Mouse (Mus musculus): Measurements from ENCODE around the gene Anxa1. TPM values are rescaled to one million over a fixed set of nuclear protein-coding genes. Genes with fewer than 3 reads are reported as not detected.

The Anxa1 gene
- total RNA-seq, 2 experiments from 2014 or later: 1.8 to 3.0 TPM

DNA sequence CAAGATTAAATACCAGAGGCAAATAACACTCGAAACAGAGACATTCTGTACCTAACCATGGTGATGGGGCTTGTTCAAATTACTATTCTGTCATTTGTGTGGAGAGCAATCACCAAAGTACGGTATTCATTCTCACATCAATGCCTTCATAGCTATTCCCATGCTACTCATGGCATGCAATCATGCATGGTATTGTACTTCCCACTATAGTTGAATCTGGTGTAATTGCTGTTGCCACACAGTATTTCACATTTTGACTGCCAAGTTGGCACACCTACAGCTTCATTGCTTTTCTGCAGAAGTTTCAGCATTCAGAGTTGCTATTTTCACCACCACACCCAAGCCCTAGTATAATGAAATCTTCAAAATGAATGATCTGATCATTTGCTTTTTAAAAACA is 4.4 kb downstream of the Anxa1 start:
- peak in 1 of 2 experiments; percentile 30 for DNase-seq (ENCODE audit: low spot score in 2 of 2)
- intact Hi-C loops (cut with DNase I): no loop called here

DNA sequence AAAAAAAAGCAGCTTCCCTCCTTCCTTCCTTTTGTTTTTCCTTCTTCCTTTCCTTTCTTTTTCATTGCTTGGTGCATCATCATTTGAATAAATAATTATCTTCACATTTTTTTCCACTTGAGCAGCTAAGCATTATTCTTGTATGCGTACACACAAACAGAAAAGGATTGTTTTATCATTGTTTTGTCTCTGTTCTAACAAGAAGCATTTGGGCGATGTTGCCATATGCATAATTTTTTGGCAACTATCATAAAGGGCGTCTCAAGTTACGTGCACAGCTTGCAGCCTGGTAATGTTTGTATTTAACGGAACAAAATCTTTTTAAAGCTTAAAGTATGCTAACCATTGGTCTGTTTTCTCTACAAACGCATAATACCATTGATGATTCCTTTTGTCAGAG is 5.1 kb downstream of the Anxa1 start:
- DNase-seq (ENCODE audit: low spot score in 2 of 2): no peak
- intact Hi-C loops (cut with DNase I): no loop called here

DNA sequence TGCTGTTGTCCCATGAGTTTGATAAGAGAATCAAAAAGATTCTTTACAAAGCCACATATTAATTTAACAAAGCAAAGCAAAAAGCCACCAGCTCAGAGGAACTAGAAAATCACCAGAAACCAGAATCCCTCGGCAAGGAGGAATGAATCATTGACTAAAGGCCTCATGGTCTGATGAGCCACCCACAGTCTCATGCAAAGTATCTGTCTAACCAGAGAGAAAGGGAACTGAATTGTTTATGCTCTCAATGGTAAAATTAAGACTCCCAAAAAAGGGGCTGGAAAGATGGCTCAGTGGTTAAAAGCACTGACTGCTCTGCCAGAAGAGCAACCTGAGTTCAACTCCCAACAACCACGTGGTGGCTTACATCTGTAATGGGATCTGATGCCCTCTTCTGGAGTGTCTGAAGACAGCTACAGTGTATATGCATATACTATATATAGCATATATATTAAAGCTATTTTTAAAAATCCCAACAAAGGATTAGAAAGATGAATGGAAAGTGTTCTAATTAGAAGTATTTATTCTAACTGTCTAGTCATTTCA is 9.5 kb downstream of the Anxa1 start:
- intact Hi-C loops (cut with DNase I): no loop called here
- DNase-seq (ENCODE audit: low spot score in 2 of 2): no peak

DNA sequence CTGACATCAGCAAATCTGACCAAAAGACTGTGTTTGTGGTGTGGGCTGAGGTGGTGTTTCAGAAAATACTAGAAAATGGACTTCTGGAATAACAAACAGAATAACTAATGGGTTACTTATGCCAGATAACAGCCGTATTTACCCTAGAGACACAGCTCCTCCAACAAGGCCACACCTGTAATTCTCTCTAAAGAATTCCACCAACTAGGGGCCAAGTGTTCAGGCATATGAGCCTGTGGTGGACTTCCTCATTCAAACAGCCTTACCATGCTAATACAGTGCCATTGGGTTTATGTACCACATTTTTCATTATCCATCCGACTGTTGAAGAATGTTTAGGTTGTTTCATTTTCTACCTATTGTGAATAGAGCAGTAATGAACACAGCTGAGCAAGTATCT is 20.6 kb downstream of the Anxa1 start:
- intact Hi-C loops (cut with DNase I): no loop called here
- no peak for DNase-seq (ENCODE audit: low spot score in 2 of 2)

DNA sequence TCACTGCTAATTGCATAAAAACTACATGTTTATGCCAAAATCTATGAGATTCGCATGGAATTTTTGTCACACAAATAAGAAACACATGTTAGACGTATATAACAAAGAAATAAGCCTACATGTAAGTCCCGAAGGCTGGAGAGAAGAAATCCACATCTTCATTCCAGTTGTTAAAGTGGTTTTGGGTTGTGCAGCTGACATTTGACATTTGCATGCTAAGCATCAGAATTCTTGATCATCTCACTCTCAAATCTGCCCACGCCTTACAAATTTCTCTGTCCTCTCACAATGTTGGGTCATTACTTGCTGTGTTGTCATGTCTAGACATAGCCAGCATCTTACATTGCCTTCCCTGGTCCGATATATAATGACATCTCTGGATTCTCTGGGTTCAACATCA is 24.2 kb downstream of the Anxa1 start:
- intact Hi-C loops (cut with DNase I): loop anchor here (10.0 kb wide), 1 partner anchor 398 kb away; no protein-coding TSS in a partner anchor
- no peak for DNase-seq (ENCODE audit: low spot score in 2 of 2)

DNA sequence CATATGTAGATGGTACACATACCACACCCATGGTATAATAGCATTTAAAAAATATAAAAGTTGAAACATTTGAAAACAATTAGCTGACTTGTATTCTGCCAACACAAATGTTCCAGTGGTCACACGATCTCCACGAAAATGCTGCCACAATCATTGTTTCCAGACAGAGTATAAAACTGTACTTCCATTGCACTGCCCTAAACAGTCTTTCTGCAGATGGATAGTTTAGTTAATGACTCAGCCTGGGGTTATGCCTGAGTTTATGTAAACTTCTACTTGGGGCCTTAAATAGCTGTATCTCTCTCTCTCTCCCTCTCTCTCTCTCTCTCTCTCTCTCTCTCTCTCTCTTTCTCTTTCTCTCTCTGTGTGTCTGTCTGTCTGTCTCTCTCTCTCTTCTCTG is 24.7 kb downstream of the Anxa1 start:
- DNase-seq (ENCODE audit: low spot score in 2 of 2): no peak
- intact Hi-C loops (cut with DNase I): loop anchor here (10.0 kb wide), 1 partner anchor 399 kb away; no protein-coding TSS in a partner anchor

DNA sequence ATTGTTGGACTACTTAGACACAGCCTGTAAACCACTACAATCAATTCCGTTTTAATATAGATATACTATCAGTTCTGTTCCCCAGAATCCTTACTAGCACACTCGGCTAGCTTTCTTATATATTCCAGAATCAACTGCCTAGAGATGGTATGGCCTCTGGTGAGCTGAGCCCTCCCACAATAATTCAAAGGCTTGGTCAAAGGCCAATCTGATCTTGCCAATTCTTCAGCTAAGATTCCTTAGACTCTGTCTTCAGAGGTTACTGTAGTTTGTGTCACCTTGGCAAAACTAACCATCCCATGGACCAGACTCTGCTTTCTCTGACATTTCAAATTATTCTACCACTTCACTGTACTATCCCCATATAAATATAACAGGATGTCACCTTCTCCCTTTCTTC is 25.4 kb downstream of the Anxa1 start:
- intact Hi-C loops (cut with DNase I): loop anchor here (10.0 kb wide), 1 partner anchor 399 kb away; no protein-coding TSS in a partner anchor
- DNase-seq (ENCODE audit: low spot score in 2 of 2): no peak

DNA sequence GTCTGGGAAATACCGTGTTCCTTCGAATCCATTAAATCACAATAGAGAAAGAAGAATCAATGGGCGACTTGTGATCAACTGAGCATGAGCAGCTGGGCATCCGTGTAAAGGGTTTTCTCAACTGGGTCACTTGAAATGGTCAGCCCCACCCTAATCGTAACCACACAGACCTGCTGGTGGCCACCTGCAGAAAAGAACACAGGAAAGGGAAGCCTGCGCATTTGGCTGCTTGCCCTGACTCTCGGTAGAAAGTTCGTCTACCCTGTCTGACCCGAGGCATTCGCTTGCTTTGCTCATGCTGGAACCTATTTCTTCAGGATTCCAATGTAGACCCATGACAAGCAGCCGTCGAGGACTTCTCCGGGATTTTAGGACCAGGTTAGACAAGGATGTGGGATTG is 25.8 kb downstream of the Anxa1 start:
- no peak for DNase-seq (ENCODE audit: low spot score in 2 of 2)
- intact Hi-C loops (cut with DNase I): loop anchor here (10.0 kb wide), 1 partner anchor 400 kb away; no protein-coding TSS in a partner anchor

DNA sequence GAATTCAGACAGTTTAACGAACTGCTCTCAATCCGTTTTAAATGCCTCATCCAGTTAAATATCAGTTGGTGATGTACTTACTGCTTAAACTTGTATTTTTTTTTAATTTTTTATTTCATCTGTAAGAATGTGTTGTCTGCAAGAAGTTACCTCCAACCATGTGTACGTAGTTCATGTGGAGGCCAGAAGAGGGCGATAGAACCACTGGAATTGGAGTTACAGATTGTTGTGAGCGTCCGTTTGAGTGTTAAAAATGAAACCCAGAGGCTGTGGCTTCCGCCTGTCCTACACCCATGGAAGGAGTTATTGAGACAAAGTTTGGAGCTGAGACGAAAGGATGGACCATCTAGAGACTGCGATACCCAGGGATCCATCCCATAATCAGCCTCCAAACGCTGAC is 27.5 kb downstream of the Anxa1 start:
- intact Hi-C loops (cut with DNase I): loop anchor here (2.0 to 10.0 kb wide), 2 partner anchors 72 to 402 kb away; no protein-coding TSS in a partner anchor
- no peak for DNase-seq (ENCODE audit: low spot score in 2 of 2)

DNA sequence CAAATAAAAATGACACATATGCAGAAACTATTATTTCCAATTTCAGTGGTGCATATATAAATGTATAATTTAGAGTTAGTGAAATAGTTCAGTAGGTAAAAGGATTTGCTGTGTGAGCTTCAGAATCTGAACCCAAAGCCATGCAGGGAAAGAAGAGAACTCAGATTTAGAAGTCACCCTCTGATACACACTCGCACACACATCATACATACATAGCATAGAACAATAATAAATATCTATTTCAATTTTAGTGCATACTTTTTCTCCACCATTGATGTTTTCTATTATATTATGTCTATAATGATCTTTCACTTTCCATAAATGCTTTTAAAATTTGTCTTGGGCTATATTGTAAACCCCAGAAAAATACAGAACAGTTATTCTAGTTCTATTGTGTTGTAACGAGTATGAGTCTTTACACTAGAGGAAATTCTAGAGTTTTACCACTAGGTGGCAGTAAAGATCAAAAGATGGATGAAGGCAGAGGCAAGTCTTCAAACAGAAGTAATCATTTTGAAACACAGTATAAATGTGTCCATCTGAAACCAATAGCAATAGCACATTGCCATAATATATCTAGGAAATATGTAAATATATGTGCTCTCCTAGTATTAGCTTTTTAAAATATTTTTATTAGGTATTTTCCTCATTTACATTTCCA is 28.7 kb downstream of the Anxa1 start:
- no peak for DNase-seq (ENCODE audit: low spot score in 2 of 2)

DNA sequence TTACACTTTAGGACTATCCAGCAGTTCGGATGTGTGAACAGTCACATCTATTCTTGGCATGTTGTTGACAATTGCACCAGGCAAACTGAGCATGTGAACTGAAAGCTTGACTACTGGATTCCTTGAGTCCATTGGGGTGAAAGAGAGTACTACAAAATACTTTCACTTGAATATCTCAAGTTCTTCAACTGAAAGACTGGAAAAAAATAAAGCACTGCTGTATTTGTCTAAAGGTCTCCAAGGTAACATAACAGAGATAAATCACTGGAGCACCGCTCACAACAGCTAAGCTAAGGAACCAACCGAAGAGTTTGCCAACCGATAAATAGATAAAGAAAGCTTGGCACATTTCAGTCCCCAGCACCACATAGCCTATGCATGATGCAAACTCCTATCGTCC is 32.1 kb downstream of the Anxa1 start:
- DNase-seq (ENCODE audit: low spot score in 2 of 2): no peak
- intact Hi-C loops (cut with DNase I): no loop called here

More for the DNA sequence above, 28.7 kb downstream of the Anxa1 start:
- intact Hi-C loops (cut with DNase I): loop anchor here (2.0 to 10.0 kb wide), 2 partner anchors 73 to 403 kb away; no protein-coding TSS in a partner anchor

DNA sequence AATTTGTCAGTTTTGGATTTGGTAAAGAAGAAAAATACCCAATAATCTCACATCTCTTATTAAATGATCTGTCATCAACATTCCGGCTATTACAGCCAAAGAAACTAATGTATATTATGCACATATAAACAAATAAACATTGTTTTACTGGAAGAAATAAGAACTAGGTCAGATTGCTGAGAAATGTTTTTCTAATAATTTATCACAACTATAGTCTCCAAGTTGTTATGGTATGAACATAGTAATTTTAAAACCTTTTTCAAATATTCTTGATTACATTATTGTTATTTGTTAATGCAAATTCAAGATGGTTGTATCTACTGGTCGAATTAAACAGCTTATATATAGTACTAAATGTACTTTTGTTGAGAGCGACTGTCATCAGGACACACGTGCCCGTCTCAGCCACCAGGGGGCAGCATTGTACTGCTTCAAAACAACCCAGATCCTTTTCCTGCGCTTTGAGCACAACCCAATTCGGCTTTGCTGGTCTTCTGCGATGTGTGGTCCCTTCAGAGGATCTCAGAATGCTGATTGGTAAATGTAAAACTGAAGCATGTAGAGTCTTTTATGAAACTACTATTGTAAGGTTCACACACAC is 45.3 kb downstream of the Anxa1 start:
- DNase-seq (ENCODE audit: low spot score in 2 of 2): peak; percentile 78 to 83
- intact Hi-C loops (cut with DNase I): loop anchor here (2.0 kb wide), 3 partner anchors 151 to 1471 kb away; no protein-coding TSS in a partner anchor

DNA sequence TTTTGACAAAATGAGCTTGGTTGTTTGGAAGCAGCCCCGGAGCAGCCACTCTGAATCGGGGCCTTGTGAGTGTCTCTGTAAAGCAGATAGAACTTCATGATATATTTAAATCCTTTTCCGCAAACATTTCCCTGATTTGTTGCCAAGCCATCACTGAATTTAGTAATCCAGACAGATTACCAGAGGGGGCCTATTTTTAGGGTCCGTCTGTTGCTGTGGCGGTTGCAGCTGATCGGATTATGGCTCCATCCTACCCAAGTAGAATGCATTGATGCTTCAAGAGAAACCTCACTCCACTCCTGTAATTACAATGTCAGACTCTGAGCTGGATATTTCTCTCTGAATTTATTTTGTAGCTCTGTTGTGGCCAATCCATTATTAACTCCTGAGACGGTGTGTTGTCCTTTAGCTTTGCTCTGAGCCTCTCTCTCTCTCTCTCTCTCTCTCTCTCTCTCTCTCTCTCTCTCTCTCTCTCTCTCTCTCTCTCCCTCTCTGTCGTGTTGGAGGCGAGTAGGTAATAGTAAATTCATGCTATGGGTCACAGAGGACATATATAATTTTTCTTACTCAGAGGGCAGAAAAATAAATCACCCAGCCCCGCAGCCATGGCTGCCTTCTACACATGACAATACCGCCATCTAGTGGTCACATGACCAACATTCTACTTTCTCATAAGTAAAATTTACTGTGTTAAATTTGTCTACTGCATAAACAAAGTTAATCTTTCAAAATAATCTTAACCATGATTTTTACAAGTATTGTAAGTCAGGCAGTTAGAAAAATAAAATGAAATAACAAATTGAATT is 46.0 kb downstream of the Anxa1 start:
- DNase-seq (ENCODE audit: low spot score in 2 of 2): peak; percentile 53 to 83
- intact Hi-C loops (cut with DNase I): loop anchor here (2.0 to 5.0 kb wide), 6 partner anchors 107 to 1470 kb away; no protein-coding TSS in a partner anchor

DNA sequence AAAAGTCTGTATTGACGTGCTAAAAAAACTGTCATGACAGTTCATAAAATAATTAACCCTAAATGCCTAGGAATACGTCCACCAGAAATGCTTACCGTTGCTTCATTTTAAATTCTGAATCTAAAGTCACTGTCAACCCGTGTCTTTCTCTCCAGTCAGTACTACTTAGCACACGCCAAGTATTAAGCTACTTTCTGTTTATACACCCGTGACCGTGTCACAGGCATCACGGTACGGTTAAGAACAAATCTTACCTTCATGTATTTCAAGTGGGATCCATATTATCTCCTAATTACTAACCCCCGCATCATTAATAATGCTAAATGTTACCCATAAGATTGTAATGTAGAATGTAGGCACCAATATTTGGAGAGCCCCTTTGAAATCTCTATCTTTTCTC is 46.7 kb downstream of the Anxa1 start:
- intact Hi-C loops (cut with DNase I): loop anchor here (2.0 to 5.0 kb wide), 6 partner anchors 107 to 1469 kb away; no protein-coding TSS in a partner anchor
- peak in 1 of 2 experiments; percentile 3 for DNase-seq (ENCODE audit: low spot score in 2 of 2)

Other genes starting within 250 kb of the Anxa1 start
- gene Aldh1a1, start 101.8 kb upstream of the Anxa1 start, total RNA-seq (2021): 10 to 100 TPM; 54.6 to 69.8 TPM